Mouse (Mus musculus): ENCODE measurements around the gene Amot. TPM values are rescaled to one million over a fixed set of nuclear protein-coding genes. Genes with fewer than 3 reads are reported as not detected.

Amot gene
- polyA plus RNA-seq, 1 experiment = 6.8 TPM

- no peaks in the 10 kb centered on the region for H3K27me3 ChIP-seq (ENCODE audit: control insufficient read depth, insufficient read depth, low read length)
- H3K4me3 ChIP-seq (ENCODE audit: control insufficient read depth, low read depth, low read length) = no peak overlapping the region
- H3K27ac ChIP-seq (ENCODE audit: control insufficient read depth, insufficient read depth, low read depth, low read length) = no peak overlapping the region
- H3K36me3 ChIP-seq (ENCODE audit: control insufficient read depth, insufficient read depth, low read length) = no peaks in the 10 kb centered on the region
- TF ChIP-seq CTCF (IDR thresholded peaks at IDR 0.05; ENCODE audit: control insufficient read depth, insufficient read depth, insufficient replicate concordance, low read depth, low read length) = no peak
- no peak for TF ChIP-seq POLR2A (IDR thresholded peaks at IDR 0.05; ENCODE audit: control insufficient read depth, low read depth, low read length)
- no peaks in the 10 kb centered on the region for H3K4me1 ChIP-seq (ENCODE audit: control insufficient read depth, insufficient read depth, low read length)
Observed at GRCm38 (mm10) chrX:145516322-145517066, 11.5 kb upstream of the Amot start.

- H3K4me1 ChIP-seq (ENCODE audit: control insufficient read depth, insufficient read depth, low read length) = no peaks in the 10 kb centered on the region
- H3K27ac ChIP-seq (ENCODE audit: control insufficient read depth, insufficient read depth, low read depth, low read length) = no peak overlapping the region
- TF ChIP-seq CTCF (IDR thresholded peaks at IDR 0.05; ENCODE audit: control insufficient read depth, insufficient read depth, insufficient replicate concordance, low read depth, low read length) (no peak), POLR2A (IDR thresholded peaks at IDR 0.05; ENCODE audit: control insufficient read depth, low read depth, low read length) (no peak)
- no peak overlapping the region for H3K4me3 ChIP-seq (ENCODE audit: control insufficient read depth, low read depth, low read length)
- H3K36me3 ChIP-seq (ENCODE audit: control insufficient read depth, insufficient read depth, low read length) = no peaks in the 10 kb centered on the region
- H3K27me3 ChIP-seq (ENCODE audit: control insufficient read depth, insufficient read depth, low read length) = no peaks in the 10 kb centered on the region
Observed at GRCm38 (mm10) chrX:145515498-145516158, 10.6 kb upstream of the Amot start.

- H3K27ac ChIP-seq (ENCODE audit: control insufficient read depth, insufficient read depth, low read depth, low read length) = no peak overlapping the region
- 0 out of 2 replicates have a peak, but pooled peaks cover 2% of the 10 kb centered on the region for H3K4me1 ChIP-seq (ENCODE audit: control insufficient read depth, insufficient read depth, low read length)
- no peak overlapping the region for H3K4me3 ChIP-seq (ENCODE audit: control insufficient read depth, low read depth, low read length)
- H3K36me3 ChIP-seq (ENCODE audit: control insufficient read depth, insufficient read depth, low read length) = no peaks in the 10 kb centered on the region
- TF ChIP-seq POLR2A (IDR thresholded peaks at IDR 0.05; ENCODE audit: control insufficient read depth, low read depth, low read length) (no peak), CTCF (IDR thresholded peaks at IDR 0.05; ENCODE audit: control insufficient read depth, insufficient read depth, insufficient replicate concordance, low read depth, low read length) (no peak)
- no peaks in the 10 kb centered on the region for H3K27me3 ChIP-seq (ENCODE audit: control insufficient read depth, insufficient read depth, low read length)
Observed at GRCm38 (mm10) chrX:145510675-145511074, 5.7 kb upstream of the Amot start.

- Histone ChIP-seq H3K4me3 (ENCODE audit: control insufficient read depth, low read depth, low read length) (peak overlapping the region; percentile 27), H3K27ac (ENCODE audit: control insufficient read depth, insufficient read depth, low read depth, low read length) (peak overlapping the region; percentile 42), H3K27me3 (ENCODE audit: control insufficient read depth, insufficient read depth, low read length) (no peaks in the 10 kb centered on the region), H3K36me3 (ENCODE audit: control insufficient read depth, insufficient read depth, low read length) (no peaks in the 10 kb centered on the region), H3K4me1 (ENCODE audit: control insufficient read depth, insufficient read depth, low read length) (peaks cover 3% of the 10 kb centered on the region; the same call in 1 of the 2 replicates)
- TF ChIP-seq CTCF (IDR thresholded peaks at IDR 0.05; ENCODE audit: control insufficient read depth, insufficient read depth, insufficient replicate concordance, low read depth, low read length) = no peak
- TF ChIP-seq POLR2A (IDR thresholded peaks at IDR 0.05; ENCODE audit: control insufficient read depth, low read depth, low read length) = 0 out of 2 replicates have a peak, but pooled peaks have one; percentile 17
Observed at GRCm38 (mm10) chrX:145505457-145506201, 648 bp upstream of the Amot start.

- Histone ChIP-seq H3K4me3 (ENCODE audit: control insufficient read depth, low read depth, low read length) (no peak overlapping the region), H3K36me3 (ENCODE audit: control insufficient read depth, insufficient read depth, low read length) (no peaks in the 10 kb centered on the region), H3K27me3 (ENCODE audit: control insufficient read depth, insufficient read depth, low read length) (no peaks in the 10 kb centered on the region), H3K4me1 (ENCODE audit: control insufficient read depth, insufficient read depth, low read length) (peaks cover 3% of the 10 kb centered on the region; the same call in 1 of the 2 replicates), H3K27ac (ENCODE audit: control insufficient read depth, insufficient read depth, low read depth, low read length) (no peak overlapping the region)
- TF ChIP-seq POLR2A (IDR thresholded peaks at IDR 0.05; ENCODE audit: control insufficient read depth, low read depth, low read length) = no peak
- no peak for TF ChIP-seq CTCF (IDR thresholded peaks at IDR 0.05; ENCODE audit: control insufficient read depth, insufficient read depth, insufficient replicate concordance, low read depth, low read length)
Observed at GRCm38 (mm10) chrX:145501666-145502355, 3.2 kb downstream of the Amot start.

GRCm38 (mm10) chrX:145499101-145499500 lies 5.9 kb downstream of the Amot start:
- H3K4me3 ChIP-seq (ENCODE audit: control insufficient read depth, low read depth, low read length) = no peak overlapping the region
- H3K36me3 ChIP-seq (ENCODE audit: control insufficient read depth, insufficient read depth, low read length) = no peaks in the 10 kb centered on the region
- no peaks in the 10 kb centered on the region for H3K27me3 ChIP-seq (ENCODE audit: control insufficient read depth, insufficient read depth, low read length)
- no peak overlapping the region for H3K27ac ChIP-seq (ENCODE audit: control insufficient read depth, insufficient read depth, low read depth, low read length)
- no peaks in the 10 kb centered on the region; the same call in 1 of the 2 replicates for H3K4me1 ChIP-seq (ENCODE audit: control insufficient read depth, insufficient read depth, low read length)
- no peak for TF ChIP-seq CTCF (IDR thresholded peaks at IDR 0.05; ENCODE audit: control insufficient read depth, insufficient read depth, insufficient replicate concordance, low read depth, low read length)
- TF ChIP-seq POLR2A (IDR thresholded peaks at IDR 0.05; ENCODE audit: control insufficient read depth, low read depth, low read length) = no peak
